Mouse (Mus musculus) brain, adult 2 months (tissue): Measurements from ENCODE around the gene Rere.
"Not testable (repeated sequence)": the region's sequence is repeated elsewhere in the genome, so short reads cannot be mapped to it uniquely, and the experiment has no call there.

Experiments used
- DNase-seq: peaks from one replicate; pipeline ENCODE4 v3.0.0; 2011; ENCODE audit warnings: low read depth, low spot score

The Rere gene

DNA sequence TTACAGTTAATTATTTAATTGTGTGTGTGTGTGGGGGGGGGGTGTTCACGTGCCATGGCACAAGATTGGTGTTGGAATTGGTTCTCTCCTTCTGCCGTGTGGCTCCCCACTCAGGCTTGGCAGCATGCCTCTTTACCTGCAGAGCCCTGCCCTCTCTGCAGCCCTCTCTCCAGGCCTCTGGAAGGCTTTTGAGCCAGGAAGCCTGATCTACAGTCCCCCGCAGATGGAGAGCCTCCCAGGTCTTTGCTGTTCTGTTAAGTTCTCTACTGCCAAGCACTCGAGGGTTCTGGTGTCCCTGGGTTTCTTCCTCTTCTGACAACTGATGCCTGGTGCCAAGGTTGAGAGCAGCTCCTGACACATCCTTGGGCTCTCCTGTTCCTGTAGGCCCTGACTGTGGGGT, 27.0 kb upstream of the Rere start:
- DNase-seq: peak; percentile 91

- DNase-seq: no peak
Observed at GRCm38 (mm10) chr4:150255181-150255580, 26.3 kb upstream of the Rere start.

DNA sequence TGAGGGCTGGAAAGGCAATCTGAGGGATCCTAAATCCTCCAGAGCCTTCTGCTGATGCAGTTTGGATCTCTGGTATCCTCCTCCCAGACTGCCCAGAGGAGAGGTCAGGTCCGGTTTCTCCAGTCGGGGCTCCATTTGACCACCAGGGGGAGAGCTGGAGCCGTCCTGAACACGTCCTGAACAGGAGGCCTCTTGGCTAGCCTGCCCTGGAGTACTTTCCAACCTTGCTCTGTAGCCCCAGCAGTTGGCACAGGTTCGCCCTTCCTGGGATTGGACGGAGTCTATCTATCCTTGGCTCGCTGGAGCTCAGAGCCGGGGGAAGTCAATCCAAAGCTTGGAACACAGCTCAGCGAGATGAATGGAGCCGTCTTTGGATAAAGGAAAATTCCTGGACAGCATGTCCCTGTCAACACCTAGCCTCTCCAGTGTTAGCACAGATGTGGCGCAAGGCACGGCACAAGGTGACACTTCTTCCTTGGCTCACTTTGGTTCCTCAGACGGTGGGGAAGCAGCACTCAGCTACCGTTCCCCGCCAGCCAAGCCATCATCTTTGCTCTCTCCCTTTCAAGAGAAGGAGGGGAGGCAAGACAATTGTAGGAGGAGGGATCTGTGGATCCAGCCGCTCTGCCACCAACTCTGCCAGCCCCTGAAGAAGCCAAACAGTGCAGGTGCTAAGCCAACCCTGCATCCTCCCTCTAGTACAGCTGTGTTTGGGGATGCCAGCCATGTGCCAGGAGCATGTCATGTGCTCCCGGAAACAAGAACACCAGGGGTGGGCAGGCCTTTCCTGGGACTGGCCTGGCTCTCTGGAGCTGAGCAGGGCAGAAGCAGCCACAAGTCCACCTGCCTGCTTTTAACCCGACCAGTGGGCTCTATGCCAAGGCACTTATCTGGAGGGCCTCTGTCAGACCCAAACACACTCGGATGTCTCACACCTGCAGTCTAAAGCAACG, 23.9 kb upstream of the Rere start:
- peak; percentile 98 for DNase-seq

DNA sequence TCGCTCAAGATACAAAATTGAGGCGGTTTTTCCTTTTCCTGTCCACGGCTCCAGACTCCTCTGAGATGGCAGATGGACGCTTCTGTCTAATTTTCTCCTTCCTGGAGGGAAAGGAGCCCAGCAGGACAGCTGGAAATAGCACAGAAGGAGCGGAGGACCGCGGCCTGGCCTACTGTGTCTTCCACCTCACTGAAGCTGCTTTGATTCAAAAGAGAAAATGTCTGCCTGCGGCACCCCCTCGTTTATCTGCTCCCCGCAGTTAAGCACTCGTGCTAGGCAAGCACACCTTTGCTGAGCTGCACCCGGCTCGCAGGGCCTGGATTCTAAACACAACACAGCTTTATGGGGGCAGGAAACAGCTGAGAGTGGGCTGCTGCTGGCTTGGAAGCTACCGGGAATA, 23.1 kb upstream of the Rere start:
- DNase-seq: peak; percentile 89

DNA sequence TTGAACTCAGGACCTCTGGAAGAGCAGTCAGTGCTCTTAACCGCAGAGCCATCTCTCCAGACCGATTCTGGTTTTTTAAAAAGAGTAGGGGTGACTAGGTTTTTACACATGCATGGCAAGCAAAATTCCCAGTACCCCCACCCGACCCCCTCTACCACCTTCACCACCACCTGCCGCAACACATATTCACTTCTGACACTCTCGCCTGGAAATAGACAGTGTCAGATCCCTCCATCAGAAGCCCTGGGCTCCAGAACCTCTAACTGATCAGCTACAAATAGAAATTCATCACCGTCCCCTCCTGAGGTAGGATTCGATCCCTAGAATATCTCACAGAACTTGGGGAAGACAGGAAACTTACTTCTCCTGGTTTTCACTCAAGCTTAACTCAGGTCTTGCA, 21.9 kb upstream of the Rere start:
- DNase-seq: no peak

GRCm38 (mm10) chr4:150260111-150260510, 21.3 kb upstream of the Rere start:
- no peak for DNase-seq

- DNase-seq: peak; percentile 66
Observed at GRCm38 (mm10) chr4:150260745-150261144, 20.7 kb upstream of the Rere start.

DNA sequence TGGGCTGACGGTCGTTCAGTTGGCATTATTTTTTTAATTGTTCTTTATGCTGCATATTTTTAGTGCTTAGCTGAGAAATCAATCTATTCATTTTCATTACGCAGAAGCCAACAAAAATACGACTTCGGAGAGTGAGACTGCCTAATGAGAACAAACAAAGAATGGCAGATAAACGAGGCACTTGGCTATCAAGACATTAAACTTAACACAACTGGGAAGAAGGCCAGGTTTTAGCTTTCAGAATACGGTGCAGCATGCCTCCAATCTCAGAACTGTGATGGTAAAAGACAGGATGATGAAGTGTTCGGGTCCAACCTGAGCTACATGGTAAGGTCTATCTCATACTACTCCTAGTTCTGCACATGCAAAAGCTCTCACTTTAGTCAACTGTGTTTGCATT, 19.1 kb upstream of the Rere start:
- DNase-seq: no peak

DNA sequence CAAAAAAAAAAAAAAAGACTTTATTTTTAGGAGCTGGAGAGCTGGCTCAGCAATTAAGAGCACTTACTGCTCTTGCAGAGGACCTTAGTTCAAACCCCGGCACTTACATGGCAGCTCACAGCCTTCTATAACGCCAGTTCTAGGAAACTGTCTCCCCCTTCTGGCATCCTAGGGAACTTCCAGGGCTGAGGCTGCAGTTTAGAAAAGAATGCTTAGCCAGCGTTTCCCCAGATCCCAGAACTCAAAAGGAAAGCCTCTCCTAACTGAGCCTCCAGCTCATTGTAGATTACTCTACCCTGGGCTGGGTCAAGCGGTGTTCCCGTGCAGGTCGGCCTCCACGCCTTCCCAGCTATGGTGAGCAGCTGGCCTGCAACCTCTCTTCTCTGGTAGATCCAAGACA, 16.5 kb upstream of the Rere start:
- DNase-seq: no peak

- DNase-seq: no peak
Observed at GRCm38 (mm10) chr4:150265471-150265870, 16.0 kb upstream of the Rere start.

- peak; percentile 74 for DNase-seq
Observed at GRCm38 (mm10) chr4:150266655-150267223, 14.7 kb upstream of the Rere start.

GRCm38 (mm10) chr4:150268674-150269653, 12.5 kb upstream of the Rere start:
- no peak for DNase-seq

- DNase-seq: no peak
Observed at GRCm38 (mm10) chr4:150269679-150270078, 11.8 kb upstream of the Rere start.

- not testable (repeated sequence) for DNase-seq
Observed at GRCm38 (mm10) chr4:150270718-150271117, 10.7 kb upstream of the Rere start.

- peak; percentile 69 for DNase-seq
Observed at GRCm38 (mm10) chr4:150272725-150273124, 8.7 kb upstream of the Rere start.

- DNase-seq: no peak
Observed at GRCm38 (mm10) chr4:150275531-150275930, 5.9 kb upstream of the Rere start.

- DNase-seq: not testable (repeated sequence)
Observed at GRCm38 (mm10) chr4:150279336-150279735, 2.1 kb upstream of the Rere start.

DNA sequence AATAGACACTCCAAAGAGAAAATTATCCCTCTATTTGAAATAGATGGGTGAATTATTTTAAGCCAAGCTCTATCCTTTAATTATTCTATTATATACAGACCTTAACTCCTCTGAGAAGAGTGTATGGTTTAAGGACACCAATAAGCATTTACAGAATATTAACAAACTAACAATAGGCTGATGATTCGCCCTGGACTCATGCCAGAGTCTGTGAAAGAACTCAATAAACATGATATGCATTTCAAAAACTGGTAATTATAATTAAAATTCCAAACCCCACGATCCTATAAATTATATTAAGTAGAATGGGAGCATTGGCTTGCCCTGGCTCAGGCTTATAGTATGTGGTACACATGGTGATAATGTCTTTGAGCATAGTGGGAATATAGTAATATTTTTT, 1.4 kb upstream of the Rere start:
- DNase-seq: no peak

GRCm38 (mm10) chr4:150280459-150280858, 987 bp upstream of the Rere start:
- DNase-seq: no peak

DNA sequence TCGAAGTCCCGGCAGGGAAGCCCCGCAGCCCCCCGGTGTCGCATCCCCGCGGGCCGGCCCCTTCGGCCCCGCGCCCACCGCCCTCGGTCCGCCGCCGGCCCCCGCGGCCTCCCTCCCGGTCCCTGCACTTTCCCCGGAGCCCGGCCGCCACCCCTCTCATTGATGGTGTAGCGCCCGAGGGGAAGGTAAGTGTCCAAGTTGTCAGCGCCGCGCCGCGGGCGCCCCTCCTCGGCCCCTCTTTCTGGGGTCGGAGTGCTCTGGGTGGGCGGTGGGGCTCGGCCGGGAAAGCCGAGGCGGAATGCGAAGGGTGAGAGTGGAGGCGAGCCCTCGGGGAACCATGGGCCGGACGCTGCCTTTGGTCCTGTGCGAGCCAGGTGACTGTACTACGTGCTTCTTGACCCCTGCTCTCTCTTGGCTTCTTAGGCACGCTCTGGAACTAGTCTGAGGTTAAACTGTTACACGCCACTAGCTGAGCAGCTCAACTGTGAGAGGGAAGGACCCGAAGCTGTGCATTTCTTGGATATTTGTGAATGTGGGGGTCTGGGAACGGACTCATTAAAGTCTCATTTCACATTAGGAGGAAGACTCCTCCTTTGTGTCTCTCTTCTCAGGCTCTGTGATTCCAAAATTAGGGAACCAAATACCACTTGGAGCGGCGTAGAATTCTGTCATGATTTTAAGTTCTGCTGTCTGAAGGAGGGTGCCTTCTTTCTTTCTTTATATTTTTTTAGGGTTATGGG, 615 bp downstream of the Rere start:
- DNase-seq: no peak
